In genomic region chr7:136070881-136071280, GRCm38 (mm10) we compare ENCODE assay signal across 12 mouse cellular contexts.
DNase-seq lines count a peak whose midpoint lies in the region; ATAC-seq and TF ChIP-seq lines count a peak whose summit lies in the region.
"Had no signal": no experiment of that assay in that cellular context is flagged by ENCODE, and none has a peak within 500 bp of the region (broad histone marks: within the 10 kb centered on the region; RNA-seq: fewer than 3 reads in every experiment).

No protein-coding gene starts in this region.

- no peak overlapping the region for H3K4me2 ChIP-seq in hindbrain, postnatal 0 days (ENCODE audit: low read depth, low read length)
- no peak overlapping the region for H3K4me2 ChIP-seq in hindbrain, embryonic 12.5 days (replicated peaks)
- no peak overlapping the region for H3K4me2 ChIP-seq in heart, postnatal 0 days (ENCODE audit: low read depth, low read length)
- no peak overlapping the region for H3K4me2 ChIP-seq in midbrain, embryonic 13.5 days (replicated peaks)
- H3K4me2 ChIP-seq in neural tube, embryonic 15.5 days: no peak overlapping the region
- H3K4me2 ChIP-seq: limb, embryonic 15.5 days; lung, embryonic 15.5 days had no signal

- TF ChIP-seq CTCF in hindbrain, postnatal 0 days (IDR thresholded peaks at IDR 0.05; ENCODE audit: low read depth): no peak
- TF ChIP-seq CTCF in heart, postnatal 0 days (IDR thresholded peaks at IDR 0.05; ENCODE audit: low read depth): no peak

- H3K4me1 ChIP-seq in hindbrain, postnatal 0 days (ENCODE audit: insufficient read depth, low read length): 0 out of 2 replicates have a peak, but pooled peaks cover 2% of the 10 kb centered on the region
- peaks cover 5% of the 10 kb centered on the region for H3K4me1 ChIP-seq in hindbrain, embryonic 12.5 days
- peaks cover 18% of the 10 kb centered on the region for H3K4me1 ChIP-seq in heart, postnatal 0 days (ENCODE audit: control insufficient read depth, insufficient read depth)
- H3K4me1 ChIP-seq in midbrain, embryonic 13.5 days (replicated peaks): peaks cover 3% of the 10 kb centered on the region; the same call in 1 of the 2 replicates
- H3K4me1 ChIP-seq in neural tube, embryonic 15.5 days: no peaks in the 10 kb centered on the region
- H3K4me1 ChIP-seq: megakaryocyte, embryonic 14.5 days had no signal

- DNase-seq in cerebellum, postnatal 10 days: peak; percentile 67 to 79
- no peak for DNase-seq in cerebellum, adult 9-11 months
- peak; percentile 55 for DNase-seq in hindbrain, postnatal 0 days (ENCODE audit: low spot score)
- DNase-seq in Muller cell, postnatal 12 days (ENCODE audit: inconsistent ontology term): peak; percentile 64
- peak; percentile 60 for DNase-seq in heart, postnatal 0 days (ENCODE audit: low spot score)
- DNase-seq: thymus, adult 18-20 months had no signal

- no peak overlapping the region for H3K9ac ChIP-seq in hindbrain, postnatal 0 days (replicated peaks; ENCODE audit: low read length)
- H3K9ac ChIP-seq in hindbrain, embryonic 12.5 days: no peak overlapping the region
- no peak overlapping the region for H3K9ac ChIP-seq in heart, postnatal 0 days (replicated peaks; ENCODE audit: low read depth, low read length)
- no peak overlapping the region for H3K9ac ChIP-seq in midbrain, embryonic 13.5 days (replicated peaks)
- H3K9ac ChIP-seq in neural tube, embryonic 15.5 days (replicated peaks): no peak overlapping the region
- H3K9ac ChIP-seq: limb, embryonic 15.5 days; lung, embryonic 15.5 days had no signal

- H3K27ac ChIP-seq in hindbrain, postnatal 0 days: no peak overlapping the region
- H3K27ac ChIP-seq in hindbrain, embryonic 12.5 days: no peak overlapping the region
- no peak overlapping the region for H3K27ac ChIP-seq in heart, postnatal 0 days (ENCODE audit: low read depth)
- H3K27ac ChIP-seq in midbrain, embryonic 13.5 days: no peak overlapping the region
- H3K27ac ChIP-seq in neural tube, embryonic 15.5 days (replicated peaks): no peak overlapping the region
- H3K27ac ChIP-seq: limb, embryonic 15.5 days; lung, embryonic 15.5 days had no signal

- 42% methylated on average over 5 of the region's 5 CpGs for whole genome bisulfite sequencing in hindbrain, postnatal 0 days
- 79% methylated on average over 5 of the region's 5 CpGs for WGBS in hindbrain, embryonic 12.5 days
- WGBS in heart, postnatal 0 days: 22% methylated on average over 5 of the region's 5 CpGs
- WGBS in midbrain, embryonic 13.5 days: 88% methylated on average over 5 of the region's 5 CpGs
- WGBS in neural tube, embryonic 15.5 days: 76% methylated on average over 5 of the region's 5 CpGs

- no peak for ATAC-seq in hindbrain, postnatal 0 days
- ATAC-seq in hindbrain, embryonic 12.5 days (ENCODE audit: low FRiP score): no peak
- peak; percentile 75 for ATAC-seq in heart, postnatal 0 days (ENCODE audit: insufficient read depth, low read depth)
- no peak for ATAC-seq in midbrain, embryonic 13.5 days
- no peak for ATAC-seq in neural tube, embryonic 15.5 days (ENCODE audit: low FRiP score)

- no peak overlapping the region for H3K4me3 ChIP-seq in hindbrain, postnatal 0 days (ENCODE audit: low read length)
- no peak overlapping the region for H3K4me3 ChIP-seq in hindbrain, embryonic 12.5 days
- no peak overlapping the region for H3K4me3 ChIP-seq in heart, postnatal 0 days (ENCODE audit: low read depth, low read length)
- no peak overlapping the region for H3K4me3 ChIP-seq in midbrain, embryonic 13.5 days (replicated peaks)
- H3K4me3 ChIP-seq in neural tube, embryonic 15.5 days (replicated peaks): no peak overlapping the region
- H3K4me3 ChIP-seq: limb, embryonic 15.5 days; lung, embryonic 15.5 days; megakaryocyte, embryonic 14.5 days had no signal

- H3K36me3 ChIP-seq in hindbrain, postnatal 0 days (ENCODE audit: insufficient read depth, low read length): no peaks in the 10 kb centered on the region
- H3K36me3 ChIP-seq in hindbrain, embryonic 12.5 days: no peaks in the 10 kb centered on the region
- no peaks in the 10 kb centered on the region for H3K36me3 ChIP-seq in heart, postnatal 0 days (replicated peaks; ENCODE audit: control insufficient read depth, insufficient read depth, low read length)
- no peaks in the 10 kb centered on the region for H3K36me3 ChIP-seq in midbrain, embryonic 13.5 days
- no peaks in the 10 kb centered on the region for H3K36me3 ChIP-seq in neural tube, embryonic 15.5 days
- H3K36me3 ChIP-seq: limb, embryonic 15.5 days; lung, embryonic 15.5 days had no signal

- no peaks in the 10 kb centered on the region for H3K9me3 ChIP-seq in hindbrain, postnatal 0 days (ENCODE audit: low read length)
- H3K9me3 ChIP-seq in hindbrain, embryonic 12.5 days (replicated peaks): no peaks in the 10 kb centered on the region
- no peaks in the 10 kb centered on the region for H3K9me3 ChIP-seq in heart, postnatal 0 days (replicated peaks; ENCODE audit: control insufficient read depth, low read length)
- H3K9me3 ChIP-seq in midbrain, embryonic 13.5 days: no peaks in the 10 kb centered on the region
- no peaks in the 10 kb centered on the region for H3K9me3 ChIP-seq in neural tube, embryonic 15.5 days (replicated peaks)
- H3K9me3 ChIP-seq: limb, embryonic 15.5 days; lung, embryonic 15.5 days had no signal

- TF ChIP-seq EP300 in heart, postnatal 0 days (IDR thresholded peaks at IDR 0.05; ENCODE audit: low read depth): no peak

- no peaks in the 10 kb centered on the region for H3K27me3 ChIP-seq in hindbrain, postnatal 0 days (ENCODE audit: insufficient read depth, low read length)
- no peaks in the 10 kb centered on the region for H3K27me3 ChIP-seq in hindbrain, embryonic 12.5 days
- no peaks in the 10 kb centered on the region for H3K27me3 ChIP-seq in heart, postnatal 0 days (ENCODE audit: control insufficient read depth, insufficient read depth, low read length)
- H3K27me3 ChIP-seq in midbrain, embryonic 13.5 days: peaks cover 11% of the 10 kb centered on the region; the same call in 1 of the 2 replicates
- no peaks in the 10 kb centered on the region for H3K27me3 ChIP-seq in neural tube, embryonic 15.5 days (replicated peaks)
- H3K27me3 ChIP-seq: lung, embryonic 15.5 days had no signal
